Mouse (Mus musculus) left cerebral cortex, postnatal 36 days (tissue): ENCODE results near the gene A630089N07Rik. TPM values are rescaled to one million over a fixed set of nuclear protein-coding genes. Genes with fewer than 3 reads are reported as not detected.
"Not testable (repeated sequence)": the region's sequence is repeated elsewhere in the genome, so short reads cannot be mapped to it uniquely, and the experiment has no call there.

Experiments
- DNase-seq, 2 experiments: peaks; one replicate each; pipeline ENCODE4 v3.0.0; 2021 to 2022; ENCODE audit warnings: low spot score in 2 of 2, mixed read lengths in 1 of 2
- intact Hi-C: fragments of 180-260 bp; cut with DNase I; formaldehyde crosslinking; loops from one replicate; pipeline ENCODE4 v1.15.1; 2025
- total RNA-seq, 2 experiments: library from RNA; stranded (reverse); gene quantifications; 2 replicates each; pipeline ENCODE4 v1.2.3; 2021

A630089N07Rik gene
- 1 to 10 TPM; 5.0 to 8.0 TPM for total RNA-seq

- intact Hi-C loops, result not testable (repeated sequence)
- DNase-seq, result peak; percentile 72 to 79
Observed at GRCm38 (mm10) chr16:98081889-98082818, at the start of gene A630089N07Rik. A630089N07Rik (minus strand) TSS chr16:98082450.

DNA sequence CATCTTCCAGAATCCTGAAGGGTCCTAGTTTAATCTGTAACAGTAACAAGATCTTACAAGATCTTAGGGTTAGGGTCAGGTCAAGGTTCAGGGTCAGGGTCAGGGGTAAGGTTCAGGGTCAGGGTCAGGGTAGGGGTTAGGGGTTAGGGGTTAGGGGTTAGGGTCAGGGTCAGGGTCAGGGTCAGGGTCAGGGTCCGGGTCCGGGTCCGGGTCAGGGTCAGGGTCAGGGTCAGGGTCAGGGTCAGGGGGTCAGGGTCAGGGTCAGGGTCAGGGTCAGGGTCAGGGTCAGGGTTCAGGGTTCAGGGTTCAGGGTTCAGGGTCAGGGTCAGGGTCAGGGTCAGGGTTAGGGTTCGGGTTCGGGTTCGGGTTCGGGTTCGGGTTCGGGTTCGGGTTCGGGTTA, 24.9 kb upstream of the A630089N07Rik start:
- no peak for DNase-seq
- intact Hi-C loops, result no loop called here

GRCm38 (mm10) chr16:98081550-98081888, 731 bp downstream of the A630089N07Rik start:
- DNase-seq, intact Hi-C loops: not testable (repeated sequence)

DNA sequence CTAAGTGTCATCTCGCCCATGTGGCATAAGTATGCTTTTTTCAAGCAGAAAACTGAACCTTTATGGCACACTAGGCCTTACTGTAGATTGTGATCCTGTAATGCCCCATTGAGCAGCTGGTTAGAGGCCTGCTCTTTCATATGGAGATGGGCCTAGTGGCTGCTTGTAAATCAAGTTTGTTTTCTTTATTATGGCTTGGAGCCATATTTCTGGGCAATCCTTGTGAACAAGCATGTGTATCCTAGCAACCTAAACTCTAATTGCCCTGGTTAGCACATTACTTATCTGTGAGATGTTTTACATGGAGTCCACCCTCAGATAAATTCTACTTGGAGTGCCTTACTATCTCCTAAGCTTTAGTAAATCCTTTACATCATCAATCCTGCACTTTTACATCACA, 1.1 kb downstream of the A630089N07Rik start:
- DNase-seq, intact Hi-C loops: not testable (repeated sequence)

- intact Hi-C loops, DNase-seq: not testable (repeated sequence)
Observed at GRCm38 (mm10) chr16:98079382-98079781, 2.9 kb downstream of the A630089N07Rik start.

DNA sequence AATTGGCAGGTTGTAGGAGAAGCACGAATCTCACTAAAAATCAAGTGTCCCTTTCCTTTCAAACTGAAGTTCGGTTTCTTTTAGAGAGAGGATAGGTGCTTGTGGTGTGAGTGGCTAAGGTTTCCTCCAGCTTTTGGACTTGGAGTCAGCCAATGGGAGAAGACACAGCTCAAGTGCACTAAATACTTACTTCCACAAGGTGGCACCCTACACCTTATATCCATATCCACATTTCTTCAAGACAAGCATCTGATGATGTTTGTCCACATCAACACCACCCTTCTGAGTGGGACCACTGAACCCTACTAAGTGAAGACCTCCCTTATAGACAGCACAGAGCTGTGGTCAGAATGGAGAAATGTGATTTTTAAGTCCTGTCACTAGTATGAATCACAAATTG, 40.6 kb downstream of the A630089N07Rik start:
- no peak for DNase-seq
- intact Hi-C loops, result no loop called here

- intact Hi-C loops, DNase-seq: not testable (repeated sequence)
Observed at GRCm38 (mm10) chr16:98034971-98035370, 47.3 kb downstream of the A630089N07Rik start.

DNA sequence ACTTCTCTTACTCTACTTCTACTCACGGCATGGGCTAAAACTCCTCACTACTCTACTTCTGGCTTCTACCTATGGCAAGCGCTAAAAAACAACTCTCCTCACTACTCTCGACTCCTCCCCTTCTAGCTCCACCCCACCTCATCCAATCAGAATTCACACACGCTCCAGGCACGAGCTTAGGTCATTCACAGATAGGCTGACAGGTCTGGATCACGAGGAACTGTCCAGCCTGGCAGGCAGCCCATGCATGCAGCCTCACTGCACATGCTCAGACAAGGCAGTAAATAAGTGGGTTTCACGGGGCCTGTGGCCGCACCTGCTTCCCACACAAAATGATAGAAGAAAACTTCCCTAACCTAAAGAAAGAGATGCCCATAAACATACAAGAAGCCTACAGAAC, 56.1 kb downstream of the A630089N07Rik start:
- intact Hi-C loops, DNase-seq: not testable (repeated sequence)

DNA sequence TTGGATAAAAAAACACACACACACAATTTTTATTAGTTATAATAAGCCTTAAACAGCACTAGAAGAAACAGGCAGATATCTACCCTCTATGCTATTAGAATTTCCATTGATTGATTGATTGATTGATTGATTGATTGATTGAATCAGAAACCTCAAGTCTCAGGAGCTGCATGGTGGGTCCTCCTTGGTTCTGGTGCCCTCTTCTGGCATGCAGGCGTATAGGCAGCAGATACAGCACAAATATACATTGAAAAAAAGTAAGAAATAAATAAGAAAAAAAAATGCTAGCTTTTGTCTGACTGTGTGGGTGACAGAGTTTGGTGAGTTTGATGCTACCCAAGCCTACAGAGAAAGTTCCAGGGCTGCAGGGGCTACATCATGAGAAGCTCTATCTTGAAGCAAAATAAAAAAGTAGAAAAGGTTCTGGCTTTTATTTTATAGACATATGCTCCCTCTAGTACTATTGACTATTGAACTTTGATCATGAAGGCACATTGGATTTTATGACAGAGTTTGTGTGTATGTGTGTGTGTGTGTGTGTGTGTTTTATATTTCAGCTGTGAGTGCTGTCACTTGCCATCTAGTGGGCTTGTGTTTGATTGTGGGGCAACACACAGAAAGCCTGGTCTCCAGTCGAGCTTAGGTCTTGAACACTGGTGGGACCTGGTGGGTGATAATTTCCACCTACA, 59.4 kb downstream of the A630089N07Rik start:
- DNase-seq, result no peak
- intact Hi-C loops, result no loop called here

DNA sequence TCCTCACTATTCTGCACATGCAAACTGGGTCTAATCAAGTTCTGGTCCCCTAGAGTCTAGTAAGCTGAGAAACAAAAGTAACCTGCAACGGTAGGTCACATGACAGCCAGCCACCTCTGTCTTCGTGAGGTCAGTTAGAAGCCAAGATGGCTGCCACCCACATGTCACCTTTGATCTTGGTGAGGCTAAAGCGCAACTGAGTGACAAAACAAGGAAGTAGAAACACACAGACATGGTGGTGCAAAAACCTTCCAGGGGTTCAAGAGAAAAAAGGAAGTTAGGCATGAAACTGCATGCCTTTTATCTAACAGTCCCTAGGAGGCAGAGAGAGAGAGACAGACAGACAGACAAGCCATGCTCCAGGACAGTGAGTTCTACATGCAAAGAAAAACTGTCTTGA, 60.2 kb downstream of the A630089N07Rik start:
- no peak for DNase-seq
- intact Hi-C loops, result no loop called here

- intact Hi-C loops, DNase-seq: not testable (repeated sequence)
Observed at GRCm38 (mm10) chr16:97997383-97997731, 84.9 kb downstream of the A630089N07Rik start.

GRCm38 (mm10) chr16:97996616-97997382, 85.5 kb downstream of the A630089N07Rik start, which contains the start of gene B230307C23Rik:
B230307C23Rik (plus strand) TSS chr16:97997315.
- intact Hi-C loops, result no loop called here
- DNase-seq, result peak; percentile 84 to 85

- no peak for DNase-seq
Observed at GRCm38 (mm10) chr16:97995849-97996615, 86.2 kb downstream of the A630089N07Rik start.

DNA sequence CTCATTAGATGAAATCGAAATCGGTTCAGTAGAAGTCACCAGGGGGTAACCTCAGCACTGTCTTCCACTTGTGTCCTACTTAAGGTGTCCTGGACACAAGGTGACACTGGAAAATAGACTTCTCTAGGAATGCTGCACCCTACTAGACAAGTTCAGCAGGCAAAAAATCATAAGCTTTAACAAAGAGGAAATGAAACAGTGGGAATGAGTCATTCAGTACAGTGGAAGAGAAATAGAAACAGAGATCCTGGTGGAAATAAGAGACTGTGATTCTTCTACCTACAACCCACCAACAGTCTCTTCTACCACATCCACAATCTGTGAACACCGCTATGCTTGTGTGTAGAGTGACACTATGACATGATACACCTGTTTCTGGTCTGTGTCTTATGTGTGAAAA, 89.8 kb downstream of the A630089N07Rik start:
- DNase-seq, intact Hi-C loops: not testable (repeated sequence)

More at GRCm38 (mm10) chr16:97995849-97996615, 86.2 kb downstream of the A630089N07Rik start:
- intact Hi-C loops, result no loop called here

DNA sequence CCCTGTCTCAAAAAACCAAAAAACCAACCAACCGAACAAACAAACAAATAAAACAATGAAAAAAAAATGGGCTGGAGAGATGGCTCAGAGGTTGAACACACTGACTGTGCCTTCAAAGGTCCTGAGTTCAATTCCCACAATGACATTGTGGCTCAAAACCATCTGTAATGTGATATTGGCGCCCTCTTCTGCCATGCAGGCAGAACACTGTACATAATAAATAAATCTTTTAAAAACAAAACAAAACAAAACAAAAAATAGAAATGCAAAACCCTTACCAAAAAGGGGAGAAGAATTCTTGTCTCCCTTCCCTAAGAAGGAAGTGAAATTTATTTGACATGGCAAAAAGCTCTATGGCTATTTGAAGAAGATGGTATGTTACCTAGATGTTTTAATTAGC, 90.7 kb downstream of the A630089N07Rik start:
- DNase-seq, result no peak
- intact Hi-C loops, result no loop called here

- intact Hi-C loops, result no loop called here
- no peak for DNase-seq
Observed at GRCm38 (mm10) chr16:97984589-97984988, 97.7 kb downstream of the A630089N07Rik start.

GRCm38 (mm10) chr16:97981362-97981761, 100.9 kb downstream of the A630089N07Rik start:
- DNase-seq, result no peak
- intact Hi-C loops, result no loop called here

DNA sequence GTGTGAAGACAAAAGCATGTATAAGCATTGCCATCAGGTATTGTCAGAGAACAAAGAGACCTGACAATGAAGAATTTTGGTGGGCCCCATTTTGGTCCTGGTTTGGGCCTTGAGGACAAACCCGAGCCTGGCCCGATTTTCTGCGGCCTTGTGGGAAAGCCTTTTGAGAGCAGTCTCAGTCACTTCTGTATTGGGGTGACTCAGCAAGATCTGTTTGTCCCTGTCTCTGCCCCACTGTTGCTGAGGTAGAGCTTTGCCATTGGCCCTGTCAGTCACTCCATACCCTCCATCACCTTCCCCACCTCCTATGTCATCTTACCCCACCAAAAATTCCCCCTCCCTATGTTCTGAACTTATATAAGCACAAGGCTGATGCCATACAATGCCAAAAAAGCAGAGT, 104.5 kb downstream of the A630089N07Rik start:
- intact Hi-C loops, result no loop called here
- DNase-seq, result no peak

DNA sequence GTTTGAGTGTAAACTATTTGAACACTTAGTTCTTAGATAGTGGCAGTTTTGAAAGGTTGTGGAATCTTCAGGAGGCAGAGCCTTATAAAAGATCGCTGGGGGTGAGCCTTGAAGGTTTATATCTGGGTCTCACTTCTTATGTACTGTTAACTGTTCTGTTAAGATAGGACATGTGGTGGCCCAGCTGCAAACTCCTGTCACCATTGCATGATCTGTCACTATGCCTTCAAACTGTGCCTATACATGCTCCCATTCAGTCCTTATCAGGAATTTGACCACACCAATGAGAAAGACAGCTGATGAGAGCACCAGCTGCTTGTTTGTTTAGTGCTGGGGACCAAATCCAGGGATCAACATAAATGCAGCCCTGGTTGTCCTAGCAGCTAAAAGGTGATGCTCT, 105.0 kb downstream of the A630089N07Rik start:
- intact Hi-C loops, result no loop called here

More for the DNA sequence above, 105.0 kb downstream of the A630089N07Rik start:
- DNase-seq, result no peak
